Mouse (Mus musculus): ENCODE measurements at regions not wholly inside any gene's neighbourhood (a gene's known extent, or its start where the extent isn't known, plus 50 kb on each side); places are given as distances from the start of the nearest gene placed in this dataset.
A peak's percentile ranks its signal among the peaks of the same experiment; 100 is the strongest.

GRCm38 (mm10) chr2:103884926-103885325, 72.9 kb upstream of the Lmo2 start:
- ATAC-seq (replicated peaks; ENCODE audit: insufficient number of reproducible peaks, low FRiP score, low TSS enrichment, poor library complexity, severe bottlenecking): no peak

- no peak for ATAC-seq (replicated peaks; ENCODE audit: insufficient number of reproducible peaks, low FRiP score, low TSS enrichment, poor library complexity, severe bottlenecking)
These were observed 69.8 kb upstream of the Lmo2 start for GRCm38 (mm10) chr2:103888023-103888422.

DNA sequence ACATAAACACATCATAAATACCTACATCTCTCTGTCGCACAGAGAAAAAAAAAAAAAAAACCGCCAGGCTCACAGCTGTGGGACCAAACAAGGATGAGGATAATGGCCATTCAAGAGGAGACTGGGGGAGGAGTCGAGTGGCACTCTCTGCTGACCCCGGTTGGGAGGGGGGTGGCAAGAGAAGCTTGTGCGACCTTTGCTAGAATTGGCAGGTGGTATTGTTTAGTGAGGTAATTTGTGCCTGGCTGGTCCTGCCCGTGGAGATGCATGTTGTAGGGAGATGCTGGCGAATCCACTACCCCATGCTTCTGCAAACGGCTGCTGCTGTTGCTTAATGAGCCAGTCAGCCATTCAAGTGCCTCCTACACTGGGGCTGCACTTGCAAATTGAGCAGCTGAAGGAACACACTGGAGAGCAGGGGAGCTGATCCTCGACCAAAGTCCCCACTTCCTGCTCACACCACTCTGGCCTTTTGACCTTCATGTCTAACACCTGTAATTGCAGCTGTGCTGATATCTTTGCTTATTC, 66.5 kb upstream of the Lmo2 start:
- ATAC-seq (replicated peaks; ENCODE audit: insufficient number of reproducible peaks, low FRiP score, low TSS enrichment, poor library complexity, severe bottlenecking): no peak

DNA sequence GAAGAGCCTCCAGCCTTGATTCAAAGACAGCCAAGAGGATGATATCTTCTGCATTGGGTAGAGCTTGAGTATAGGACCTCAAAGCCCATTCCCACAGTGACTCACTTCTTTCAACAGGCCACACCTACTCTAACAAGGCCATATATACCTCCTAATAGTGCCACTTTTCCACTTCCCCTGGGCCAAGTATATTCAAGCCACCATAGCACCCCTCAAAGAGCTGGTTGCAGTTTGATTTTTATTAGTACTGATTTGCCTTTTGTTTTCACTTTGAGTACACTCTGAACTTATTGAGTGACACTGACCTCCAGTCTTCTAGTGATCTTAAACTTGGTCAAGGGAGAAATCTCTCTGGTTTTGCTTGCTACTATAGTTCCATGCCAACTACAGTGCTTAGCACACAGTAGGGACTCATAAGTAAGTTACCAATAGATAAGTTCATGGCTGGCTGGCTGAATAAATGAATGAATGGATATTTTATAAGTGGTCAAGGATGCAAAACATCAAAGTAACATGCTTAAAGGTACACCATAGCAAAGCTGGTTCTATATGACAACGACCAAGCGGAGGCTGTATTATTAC, 64.5 kb upstream of the Lmo2 start:
- ATAC-seq (replicated peaks; ENCODE audit: insufficient number of reproducible peaks, low FRiP score, low TSS enrichment, poor library complexity, severe bottlenecking): no peak

DNA sequence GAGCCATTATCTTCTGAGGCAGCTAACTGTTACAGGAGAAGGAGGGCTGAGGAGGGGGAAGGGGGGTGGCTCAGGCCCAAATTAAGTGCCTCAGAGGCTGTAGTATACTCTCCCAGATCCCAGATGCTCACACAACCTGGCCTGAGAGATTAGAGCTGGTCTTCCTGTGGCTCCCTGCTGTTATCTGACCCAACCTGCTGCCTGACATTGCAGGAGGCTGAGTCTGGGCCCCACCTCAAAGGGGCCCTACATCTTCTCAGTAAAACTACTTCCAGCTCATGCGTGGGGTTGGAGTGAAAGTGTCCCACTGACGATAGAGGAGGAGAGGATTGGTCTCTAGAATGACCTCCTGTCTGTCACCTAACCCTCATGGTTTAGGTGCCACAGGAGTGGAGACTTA, 64.0 kb upstream of the Lmo2 start:
- no peak for ATAC-seq (replicated peaks; ENCODE audit: insufficient number of reproducible peaks, low FRiP score, low TSS enrichment, poor library complexity, severe bottlenecking)

- ATAC-seq (replicated peaks; ENCODE audit: insufficient number of reproducible peaks, low FRiP score, low TSS enrichment, poor library complexity, severe bottlenecking): peak; percentile 40; the same call in 1 of the 2 replicates
These were observed 62.7 kb upstream of the Lmo2 start for GRCm38 (mm10) chr2:103894981-103895676.

DNA sequence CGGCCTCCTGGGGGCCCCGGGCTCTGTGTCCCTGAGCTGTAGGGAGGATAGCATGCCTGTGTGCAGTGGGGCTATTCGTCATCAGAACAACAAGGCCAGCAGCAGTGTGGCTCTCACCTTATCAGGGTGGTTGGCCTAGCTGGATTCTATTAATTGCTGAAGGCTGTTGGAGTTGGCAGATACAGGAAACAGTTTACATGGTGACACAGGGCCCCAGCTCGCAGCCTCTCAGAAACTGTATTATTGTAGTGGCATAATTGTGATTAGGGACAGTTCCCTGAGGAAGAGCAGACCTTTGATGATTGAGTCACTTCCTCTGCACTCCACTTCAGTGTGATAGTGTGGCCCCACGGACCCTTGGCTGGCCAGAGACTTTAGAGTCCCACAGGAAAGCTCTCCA, 61.6 kb upstream of the Lmo2 start:
- ATAC-seq (replicated peaks; ENCODE audit: insufficient number of reproducible peaks, low FRiP score, low TSS enrichment, poor library complexity, severe bottlenecking): no peak

- ATAC-seq (replicated peaks; ENCODE audit: insufficient number of reproducible peaks, low FRiP score, low TSS enrichment, poor library complexity, severe bottlenecking): no peak
These were observed 61.0 kb upstream of the Lmo2 start for GRCm38 (mm10) chr2:103896814-103897213.

GRCm38 (mm10) chr2:103899713-103900112, 58.1 kb upstream of the Lmo2 start:
- ATAC-seq (replicated peaks; ENCODE audit: insufficient number of reproducible peaks, low FRiP score, low TSS enrichment, poor library complexity, severe bottlenecking): no peak

DNA sequence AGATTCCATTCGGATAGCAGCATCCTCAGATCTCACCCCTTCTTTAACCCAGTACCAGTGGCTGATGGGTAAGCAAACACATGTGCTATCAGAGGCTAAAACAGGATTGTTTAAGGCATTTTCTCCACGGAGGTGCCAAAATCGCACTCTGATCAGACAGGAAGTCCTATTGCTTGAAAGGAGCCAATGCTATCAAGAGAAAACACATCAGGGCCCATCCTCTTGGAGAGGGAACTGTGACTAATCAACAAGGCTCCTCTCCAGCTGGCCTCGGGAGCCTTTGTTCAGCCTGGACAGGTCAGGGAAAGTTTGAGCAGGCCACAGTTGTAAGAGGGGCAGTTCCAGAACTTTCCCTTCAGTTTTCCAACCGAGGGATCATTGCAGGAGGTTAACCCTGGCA, 57.4 kb upstream of the Lmo2 start:
- no peak for ATAC-seq (replicated peaks; ENCODE audit: insufficient number of reproducible peaks, low FRiP score, low TSS enrichment, poor library complexity, severe bottlenecking)

- ATAC-seq (replicated peaks; ENCODE audit: insufficient number of reproducible peaks, low FRiP score, low TSS enrichment, poor library complexity, severe bottlenecking): 0 out of 2 replicates have a peak, but pooled peaks have one; percentile 20
These were observed 56.3 kb upstream of the Lmo2 start for GRCm38 (mm10) chr2:103901457-103901856.

GRCm38 (mm10) chr2:103902777-103903176, 55.0 kb upstream of the Lmo2 start:
- ATAC-seq (replicated peaks; ENCODE audit: insufficient number of reproducible peaks, low FRiP score, low TSS enrichment, poor library complexity, severe bottlenecking): no peak

DNA sequence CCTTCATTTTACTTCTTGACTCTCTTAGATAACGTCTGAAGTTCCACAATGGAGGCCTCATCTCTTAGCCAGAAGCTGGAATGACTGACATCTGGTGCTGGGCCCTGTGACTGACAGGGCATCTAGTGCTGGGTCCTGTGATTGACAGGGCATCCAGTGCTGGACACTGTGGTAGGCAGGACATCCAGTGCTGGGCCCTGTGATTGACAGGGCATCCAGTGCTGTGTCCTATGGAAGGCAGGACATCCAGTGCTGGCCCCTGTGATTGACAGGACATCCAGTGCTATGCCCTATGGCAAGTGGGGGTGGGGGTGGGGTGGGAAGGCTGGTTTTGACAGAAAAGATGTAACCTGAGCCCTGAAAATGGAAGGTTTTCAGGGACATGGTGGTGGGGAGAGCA, 52.1 kb upstream of the Lmo2 start:
- no peak for ATAC-seq (replicated peaks; ENCODE audit: insufficient number of reproducible peaks, low FRiP score, low TSS enrichment, poor library complexity, severe bottlenecking)

DNA sequence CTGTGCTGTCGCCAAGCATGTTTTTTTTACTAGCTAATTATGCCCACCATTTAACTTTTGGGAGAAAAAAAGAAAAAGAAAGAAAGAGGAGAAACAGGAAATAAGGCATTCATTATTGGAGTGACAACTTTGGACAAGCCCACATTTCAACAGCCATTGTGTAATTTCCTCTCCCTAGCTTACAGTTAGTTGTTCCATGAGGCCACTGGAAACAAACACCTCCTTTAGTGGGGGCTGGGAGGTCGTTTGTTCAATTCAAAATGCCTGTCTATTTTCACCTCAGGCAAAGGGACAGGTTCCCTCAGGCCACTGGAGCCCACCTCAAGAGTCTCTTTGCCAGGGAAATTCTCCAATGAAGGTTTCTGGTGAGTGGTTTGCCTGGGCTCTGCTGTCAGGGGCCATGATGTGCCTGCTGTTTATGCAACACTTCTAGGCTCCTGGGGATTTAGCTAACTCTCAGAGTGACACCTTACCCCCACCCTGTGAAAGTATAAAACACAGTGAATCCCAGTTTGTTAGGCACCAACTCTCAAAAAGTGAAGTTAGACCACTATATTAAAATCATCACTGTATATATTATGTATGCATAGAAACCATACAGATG, 51.1 kb upstream of the Lmo2 start:
- no peak for ATAC-seq (replicated peaks; ENCODE audit: insufficient number of reproducible peaks, low FRiP score, low TSS enrichment, poor library complexity, severe bottlenecking)
